Mouse (Mus musculus) kidney, adult 2 months (tissue): ENCODE data around the gene Foxp1.

Experiments
- CTCF ChIP-seq: fragments of 200-500 bp; conservative IDR thresholded peaks from 2 replicates; pipeline ENCODE4 v1.5.1; 2011; ENCODE audit warnings: low read depth, mild to moderate bottlenecking, control low read depth, low read length, moderate library complexity, mixed read lengths; ENCODE audit not compliant: insufficient read depth, insufficient read length
- POLR2A ChIP-seq: fragments of 200-500 bp; IDR thresholded peaks from one replicate; pipeline ENCODE4 v1.6.1; 2011; ENCODE audit warnings: low read depth, low read length, control low read depth

DNA sequence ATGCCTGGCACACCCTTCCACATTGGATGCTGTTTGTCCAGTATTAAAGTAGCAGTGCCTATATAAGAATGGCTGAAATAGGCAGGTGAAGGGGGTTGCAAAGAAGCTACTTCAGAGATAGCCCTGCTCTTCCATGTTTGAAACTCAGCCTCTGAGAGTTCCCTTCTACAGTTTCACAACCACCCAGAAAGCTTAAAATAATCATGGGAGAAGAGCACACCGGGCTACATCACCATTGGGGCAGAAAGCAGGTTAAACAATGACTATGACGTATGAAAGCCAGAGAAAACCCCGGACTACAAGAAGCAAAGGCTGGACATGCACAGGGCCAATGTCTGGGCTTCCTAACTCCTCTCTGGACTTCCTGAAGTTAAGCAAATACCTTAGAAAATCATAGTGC, 250.3 kb downstream of the Foxp1 start:
- TF ChIP-seq CTCF (no peak), POLR2A (no peak)
